Mouse (Mus musculus) hindbrain, embryonic 12.5 days (tissue): ENCODE results near the gene Rapsn. TPM values are rescaled to one million over a fixed set of nuclear protein-coding genes. Genes with fewer than 3 reads are reported as not detected.

ENCODE experiments used
- ATAC-seq: fragments of 200-750 bp; cut with Nextera tagmentation; 2 replicates; pipeline ENCODE4 v1.8.0; 2017; ENCODE audit warnings: moderate TSS enrichment; ENCODE audit not compliant: low FRiP score
- H3K27ac ChIP-seq: fragments of 300-500 bp; sonication (generic); 2 replicates; pipeline ENCODE4 v1.5.1; 2016; ENCODE audit warnings: mild to moderate bottlenecking
- H3K27me3 ChIP-seq: fragments of 300-500 bp; sonication (generic); 2 replicates; pipeline ENCODE4 v1.6.1; 2016; ENCODE audit warnings: mild to moderate bottlenecking
- H3K36me3 ChIP-seq: fragments of 300-500 bp; sonication (generic); 2 replicates; pipeline ENCODE4 v1.6.1; 2016; ENCODE audit warnings: mild to moderate bottlenecking
- H3K4me1 ChIP-seq: fragments of 300-500 bp; sonication (generic); 2 replicates; pipeline ENCODE4 v1.6.1; 2016
- H3K4me2 ChIP-seq: fragments of 300-500 bp; sonication (generic); replicated peaks from 2 replicates; pipeline ENCODE4 v1.6.1; 2016; ENCODE audit warnings: mild to moderate bottlenecking
- H3K4me3 ChIP-seq: fragments of 300-500 bp; sonication (generic); 2 replicates; pipeline ENCODE4 v1.5.1; 2016; ENCODE audit warnings: mild to moderate bottlenecking
- H3K9ac ChIP-seq: fragments of 300-500 bp; sonication (generic); 2 replicates; pipeline ENCODE4 v1.6.1; 2016; ENCODE audit warnings: mild to moderate bottlenecking, moderate library complexity
- H3K9me3 ChIP-seq: fragments of 300-500 bp; sonication (generic); replicated peaks from 2 replicates; pipeline ENCODE4 v1.6.1; 2016; ENCODE audit warnings: mild to moderate bottlenecking
- WGBS: fragments of 180-500 bp; shearing (Covaris S2); methylation state at CpG from one replicate; pipeline ENCODE4 v1.1.7; 2016; 5-methylcytosine and 5-hydroxymethylcytosine counted together
- polyA plus RNA-seq: library from polyadenylated mRNA; unstranded; fragments of >200 nt; fragmentation: Nextera tagmentation; extraction: Ambion mirVana; gene quantifications from 2 replicates; pipeline ENCODE4 v1.2.1, GENCODE M21; 2016

Rapsn gene
- polyA plus RNA-seq, 1 experiment from 2014 or later, result 2.5 TPM

GRCm38 (mm10) chr2:91070076-91070800, 34.8 kb downstream of the Rapsn start, which contains the start of gene Slc39a13:
Gene Slc39a13, minus strand, starts transcription at chr2:91070417.
- under 1% methylated on average over 69 of the region's 69 CpGs for WGBS
- Histone ChIP-seq H3K27ac (peak within 1 kb of the TSS; percentile 79), H3K4me2 (peak within 1 kb of the TSS; percentile 69), H3K36me3 (peaks cover 8% of the 10 kb centered on the region; the same call in 1 of the 2 replicates), H3K27me3 (no peaks in the 10 kb centered on the region), H3K4me1 (peaks cover 25% of the 10 kb centered on the region), H3K9me3 (no peaks in the 10 kb centered on the region), H3K9ac (peak within 1 kb of the TSS; percentile 70), H3K4me3 (peak within 1 kb of the TSS; percentile 57)
- ATAC-seq, result peak; percentile 97

DNA sequence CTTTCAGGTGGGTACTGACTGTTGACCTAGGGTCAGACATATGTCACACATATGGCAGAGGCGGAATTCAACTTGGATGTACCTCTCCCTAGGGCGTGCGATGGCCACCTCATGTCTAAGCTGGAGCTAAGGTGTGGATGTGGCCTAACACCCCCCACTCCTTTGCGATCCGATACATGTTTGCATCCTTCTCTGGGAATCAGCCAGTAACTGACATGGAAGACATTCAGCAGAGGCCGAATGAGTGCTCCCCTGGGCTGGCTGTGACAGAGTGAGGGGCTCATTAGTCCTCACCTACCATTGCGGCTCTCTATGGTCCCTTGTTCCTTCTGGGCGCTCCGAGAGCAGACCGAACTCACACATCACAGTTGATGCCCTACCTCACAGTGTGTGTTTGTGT, 35.6 kb downstream of the Rapsn start:
- H3K4me1 ChIP-seq, result peaks cover 25% of the 10 kb centered on the region
- no peak for ATAC-seq
- no peaks in the 10 kb centered on the region for H3K9me3 ChIP-seq
- H3K9ac ChIP-seq, result peak overlapping the region; percentile 70
- H3K4me2 ChIP-seq, result peak overlapping the region; percentile 69
- H3K27me3 ChIP-seq, result no peaks in the 10 kb centered on the region
- H3K36me3 ChIP-seq, result peaks cover 4% of the 10 kb centered on the region; the same call in 1 of the 2 replicates
- peak overlapping the region; percentile 57 for H3K4me3 ChIP-seq
- 85% methylated on average over 10 of the region's 10 CpGs for WGBS
- peak overlapping the region; percentile 79 for H3K27ac ChIP-seq

DNA sequence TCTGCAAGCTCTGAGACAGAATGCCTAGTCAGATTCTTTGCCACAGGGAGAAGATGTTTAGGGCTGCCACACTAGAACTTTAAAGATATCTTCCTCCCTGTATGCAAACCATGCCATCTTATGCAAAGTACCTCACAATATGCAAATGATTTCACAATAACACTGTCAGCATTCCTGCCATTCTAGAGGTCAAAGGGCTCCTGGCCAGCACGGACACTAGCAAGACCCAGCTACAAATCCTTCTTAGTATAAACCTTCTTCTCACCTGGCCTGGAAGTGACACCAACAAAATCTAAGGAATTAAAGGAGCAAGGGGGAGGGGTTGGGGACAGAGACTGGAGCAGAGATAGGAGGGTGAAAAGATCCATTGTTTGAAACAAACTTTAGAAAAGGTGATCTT, 36.7 kb downstream of the Rapsn start:
- Histone ChIP-seq H3K27ac (no peak overlapping the region), H3K4me3 (no peak overlapping the region), H3K27me3 (no peaks in the 10 kb centered on the region), H3K36me3 (no peaks in the 10 kb centered on the region), H3K9me3 (no peaks in the 10 kb centered on the region), H3K9ac (no peak overlapping the region), H3K4me2 (no peak overlapping the region), H3K4me1 (peaks cover 25% of the 10 kb centered on the region)
- ATAC-seq, result no peak
- 38% methylated on average over 1 of the region's 1 CpGs for WGBS

- Histone ChIP-seq H3K27me3 (no peaks in the 10 kb centered on the region), H3K27ac (peak overlapping the region; percentile 55; the same call in 1 of the 2 replicates), H3K9ac (peak overlapping the region; percentile 74; the same call in 1 of the 2 replicates), H3K36me3 (no peaks in the 10 kb centered on the region), H3K4me2 (peak overlapping the region; percentile 86), H3K4me1 (peaks cover 14% of the 10 kb centered on the region), H3K9me3 (no peaks in the 10 kb centered on the region), H3K4me3 (peak overlapping the region; percentile 44)
- no peak for ATAC-seq
- WGBS, result 20% methylated on average over 12 of the region's 12 CpGs
Observed at GRCm38 (mm10) chr2:91077957-91078313, 42.5 kb downstream of the Rapsn start.

- WGBS, result 1% methylated on average over 28 of the region's 36 CpGs
- Histone ChIP-seq H3K27ac (peak overlapping the region; percentile 55), H3K4me2 (peak overlapping the region; percentile 86), H3K27me3 (no peaks in the 10 kb centered on the region), H3K4me3 (peak overlapping the region; percentile 44), H3K9ac (peak overlapping the region; percentile 74), H3K36me3 (no peaks in the 10 kb centered on the region), H3K4me1 (peaks cover 14% of the 10 kb centered on the region), H3K9me3 (no peaks in the 10 kb centered on the region)
- peak; percentile 88 for ATAC-seq
Observed at GRCm38 (mm10) chr2:91078314-91079025, 43.0 kb downstream of the Rapsn start.

DNA sequence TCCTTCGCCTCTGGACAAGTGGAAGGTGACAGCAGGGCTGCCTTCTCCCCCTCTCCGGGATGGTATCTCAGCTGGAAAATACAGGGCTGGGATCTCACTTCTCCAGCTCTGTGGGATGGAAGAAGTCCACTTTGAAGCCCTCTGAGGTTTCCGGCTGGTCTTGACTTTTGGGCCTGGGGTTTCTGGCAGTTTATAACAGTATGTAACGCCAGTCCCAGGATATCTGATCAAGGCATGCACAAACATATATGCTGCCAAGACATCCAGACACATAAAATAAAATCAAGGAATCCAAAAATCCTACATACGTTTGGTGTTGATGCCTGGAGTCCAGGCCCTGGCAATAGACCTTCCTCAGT, 43.6 kb downstream of the Rapsn start:
- H3K9ac ChIP-seq, result peak overlapping the region; percentile 74
- 29% methylated on average over 5 of the region's 5 CpGs for WGBS
- H3K4me3 ChIP-seq, result peak overlapping the region; percentile 44
- no peaks in the 10 kb centered on the region for H3K9me3 ChIP-seq
- peak overlapping the region; percentile 86 for H3K4me2 ChIP-seq
- no peaks in the 10 kb centered on the region for H3K36me3 ChIP-seq
- H3K27me3 ChIP-seq, result no peaks in the 10 kb centered on the region
- peak overlapping the region; percentile 55 for H3K27ac ChIP-seq
- no peak for ATAC-seq
- peaks cover 14% of the 10 kb centered on the region for H3K4me1 ChIP-seq

GRCm38 (mm10) chr2:91080784-91081513, 45.5 kb downstream of the Rapsn start:
- no peak overlapping the region for H3K27ac ChIP-seq
- 79% methylated on average over 8 of the region's 8 CpGs for WGBS
- ATAC-seq, result no peak
- no peak overlapping the region for H3K4me2 ChIP-seq
- H3K36me3 ChIP-seq, result no peaks in the 10 kb centered on the region
- H3K9me3 ChIP-seq, result no peaks in the 10 kb centered on the region
- H3K4me1 ChIP-seq, result peaks cover 14% of the 10 kb centered on the region
- no peak overlapping the region for H3K4me3 ChIP-seq
- H3K9ac ChIP-seq, result no peak overlapping the region
- H3K27me3 ChIP-seq, result no peaks in the 10 kb centered on the region

DNA sequence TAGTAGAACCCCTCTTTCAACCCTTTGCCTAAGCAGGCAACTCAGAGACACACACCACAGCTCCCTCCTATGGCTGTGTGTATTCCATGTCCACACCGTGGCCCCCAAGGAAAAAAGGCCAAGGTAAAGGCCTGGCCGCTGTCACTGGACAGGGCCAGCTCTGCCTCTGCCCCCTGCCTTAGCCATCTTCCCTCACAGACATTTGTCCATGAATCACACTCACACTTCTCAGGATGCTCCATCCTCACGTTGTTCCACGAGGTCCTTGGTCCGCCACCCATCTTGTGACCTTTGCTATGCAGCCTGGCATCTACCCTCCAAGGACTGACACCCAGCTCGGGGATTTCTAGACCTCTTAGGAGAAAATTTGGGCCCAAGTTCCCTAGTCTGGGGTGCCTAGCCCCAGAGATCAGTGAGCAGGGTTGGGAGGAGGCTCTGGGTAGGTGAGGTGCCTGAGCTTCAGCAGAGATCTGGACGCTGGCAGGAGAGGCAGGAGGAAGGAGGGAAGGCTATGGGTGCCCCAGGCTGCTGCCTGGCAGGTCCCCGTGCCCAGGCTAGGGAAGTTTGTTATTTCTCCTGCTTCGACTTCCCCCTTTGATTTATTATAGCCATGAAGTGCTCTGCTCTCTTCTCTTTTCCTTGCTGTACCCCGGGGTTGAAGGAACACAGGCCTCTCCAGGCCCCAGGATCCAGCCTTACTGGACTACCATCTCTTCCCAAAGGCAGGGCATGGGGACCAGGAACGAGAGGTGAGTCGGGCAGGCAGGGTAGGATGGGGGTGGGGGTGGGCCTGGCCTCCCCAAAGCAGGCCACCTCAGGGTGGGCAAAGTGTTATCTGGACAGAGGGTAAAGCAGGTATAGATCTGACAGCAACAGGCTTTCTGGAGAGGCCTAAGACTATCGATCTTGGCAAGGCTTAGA, 46.6 kb downstream of the Rapsn start, which contains the start of gene Spi1:
TSS of gene Spi1 (plus strand) at position 616 of the 921 bp plus-strand sequence.
- WGBS, result 81% methylated on average over 13 of the region's 13 CpGs
- Histone ChIP-seq H3K9ac (no peak within 1 kb of the TSS), H3K9me3 (no peaks in the 10 kb centered on the region), H3K27ac (no peak within 1 kb of the TSS), H3K4me2 (no peak within 1 kb of the TSS), H3K36me3 (no peaks in the 10 kb centered on the region), H3K4me1 (peaks cover 14% of the 10 kb centered on the region), H3K27me3 (no peaks in the 10 kb centered on the region), H3K4me3 (no peak within 1 kb of the TSS)
- no peak for ATAC-seq

DNA sequence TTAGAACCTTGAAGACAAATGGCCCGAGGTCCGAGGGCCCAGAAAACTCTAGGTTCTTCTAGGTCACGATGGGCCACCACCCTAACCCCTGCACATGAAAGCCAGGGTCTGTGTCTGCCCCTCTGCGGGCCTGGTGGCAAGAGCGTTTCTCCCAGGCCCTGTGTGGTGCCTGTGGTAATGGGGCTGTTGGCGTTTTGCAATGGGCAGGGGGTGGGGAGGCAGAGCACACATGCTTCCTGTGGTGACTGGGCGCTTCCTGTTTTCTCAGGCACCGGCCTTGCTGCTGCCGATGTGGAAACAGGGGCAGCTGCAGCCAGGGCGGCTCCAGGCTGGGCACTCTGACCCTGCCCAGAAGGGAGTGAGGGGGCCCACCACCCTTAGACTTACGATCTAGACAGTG, 47.4 kb downstream of the Rapsn start:
- no peak overlapping the region for H3K4me2 ChIP-seq
- H3K27ac ChIP-seq, result no peak overlapping the region
- H3K36me3 ChIP-seq, result no peaks in the 10 kb centered on the region
- ATAC-seq, result no peak
- no peak overlapping the region for H3K4me3 ChIP-seq
- no peaks in the 10 kb centered on the region for H3K9me3 ChIP-seq
- no peak overlapping the region for H3K9ac ChIP-seq
- WGBS, result 67% methylated on average over 11 of the region's 11 CpGs
- H3K4me1 ChIP-seq, result peaks cover 14% of the 10 kb centered on the region
- no peaks in the 10 kb centered on the region for H3K27me3 ChIP-seq

DNA sequence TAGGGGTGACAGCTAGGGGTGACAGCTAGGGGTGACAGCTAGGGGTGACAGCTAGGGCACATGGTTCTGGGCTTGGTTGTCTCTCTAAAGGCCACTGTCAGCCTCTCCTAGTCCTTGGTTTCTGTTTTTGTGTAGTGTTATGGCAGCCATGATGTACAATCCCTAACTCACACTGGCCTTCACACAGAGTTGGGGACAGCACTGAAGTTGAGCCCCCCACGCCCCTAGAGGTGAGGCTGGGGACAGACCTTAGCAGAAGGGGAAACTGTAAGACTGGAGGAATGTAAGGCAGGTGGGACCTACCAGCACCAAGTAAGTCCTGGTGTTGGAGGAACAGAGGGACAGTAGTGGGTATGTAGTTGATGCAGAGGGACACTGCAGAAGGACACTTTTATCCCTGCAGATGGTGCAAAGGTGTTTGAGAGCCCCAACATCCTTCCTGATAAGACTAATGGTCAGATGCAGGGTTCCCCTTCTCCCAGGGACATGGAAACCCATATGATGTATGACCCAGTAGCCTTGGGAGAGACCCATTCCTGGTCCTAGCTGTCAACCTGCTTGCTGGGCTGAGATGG, 48.0 kb downstream of the Rapsn start:
- ATAC-seq, result no peak
- H3K27me3 ChIP-seq, result no peaks in the 10 kb centered on the region
- peaks cover 8% of the 10 kb centered on the region for H3K4me1 ChIP-seq
- H3K27ac ChIP-seq, result no peak overlapping the region
- no peaks in the 10 kb centered on the region for H3K9me3 ChIP-seq
- H3K4me2 ChIP-seq, result no peak overlapping the region
- no peak overlapping the region for H3K9ac ChIP-seq
- H3K4me3 ChIP-seq, result no peak overlapping the region
- WGBS, result 44% methylated on average over 1 of the region's 1 CpGs
- no peaks in the 10 kb centered on the region for H3K36me3 ChIP-seq

DNA sequence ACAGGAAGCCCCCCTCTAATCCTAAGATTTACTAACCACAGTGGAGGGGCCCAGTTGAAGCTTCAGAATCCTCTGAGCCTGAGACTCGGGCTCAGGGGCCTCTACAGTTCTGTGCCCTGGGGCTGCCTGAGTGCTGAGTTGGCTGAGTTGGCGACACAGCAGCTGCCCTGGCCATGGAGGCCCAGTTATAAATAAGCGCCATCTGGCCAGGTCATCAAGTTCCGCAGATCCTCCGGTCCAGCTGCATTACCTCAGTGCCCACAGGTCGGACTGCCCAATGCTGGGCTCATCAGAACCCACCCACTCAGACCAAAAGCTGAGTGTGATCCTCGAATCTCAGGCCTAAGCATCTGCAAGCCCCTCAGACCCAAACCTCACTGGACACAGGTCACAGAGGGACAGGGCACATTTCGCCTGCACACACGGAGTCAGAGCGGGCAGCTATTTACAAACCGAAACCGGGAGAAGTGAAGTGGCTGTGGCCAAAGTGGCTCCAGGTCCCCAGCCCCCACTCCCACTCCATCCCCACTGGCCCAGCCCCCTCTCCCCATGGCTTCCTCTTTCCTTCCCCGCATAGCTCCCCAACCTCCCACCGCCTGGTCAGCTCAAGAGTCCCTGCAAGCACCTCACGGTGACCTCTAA, 48.9 kb downstream of the Rapsn start:
- no peaks in the 10 kb centered on the region for H3K36me3 ChIP-seq
- no peak overlapping the region for H3K4me2 ChIP-seq
- no peaks in the 10 kb centered on the region for H3K27me3 ChIP-seq
- no peaks in the 10 kb centered on the region; the same call in 1 of the 2 replicates for H3K4me1 ChIP-seq
- ATAC-seq, result no peak
- H3K9ac ChIP-seq, result no peak overlapping the region
- H3K9me3 ChIP-seq, result no peaks in the 10 kb centered on the region
- WGBS, result 83% methylated on average over 15 of the region's 15 CpGs
- no peak overlapping the region for H3K4me3 ChIP-seq
- H3K27ac ChIP-seq, result no peak overlapping the region
